Mouse (Mus musculus): Measurements from ENCODE around the gene Cdk5r2.

DNA sequence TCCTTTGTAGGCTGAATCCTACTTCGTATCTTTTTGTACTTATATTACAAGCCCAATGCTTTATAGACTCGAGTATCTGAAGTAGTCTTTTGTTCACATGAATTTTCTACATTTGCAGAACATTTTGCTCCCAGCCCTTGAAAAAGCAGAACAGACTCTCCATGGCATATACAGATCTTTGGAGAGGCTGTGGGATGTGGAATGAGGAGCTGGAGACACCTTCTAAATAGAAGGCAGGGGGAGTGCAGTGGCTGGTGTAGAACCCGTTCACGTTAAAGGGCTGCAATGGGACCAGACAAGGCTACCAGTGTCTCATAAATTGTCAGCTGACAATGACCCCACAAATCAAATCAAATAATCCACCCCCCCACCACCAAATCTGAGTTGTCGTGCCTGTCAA is 5.8 kb upstream of the Cdk5r2 start:
- TF ChIP-seq CTCF (IDR thresholded peaks at IDR 0.05; ENCODE audit: low read depth), result no peak
- TF ChIP-seq EP300 (optimal IDR thresholded peaks at IDR 0.05), result no peak
